Mouse (Mus musculus): ENCODE results near the gene Tectb.

The Tectb gene

DNA sequence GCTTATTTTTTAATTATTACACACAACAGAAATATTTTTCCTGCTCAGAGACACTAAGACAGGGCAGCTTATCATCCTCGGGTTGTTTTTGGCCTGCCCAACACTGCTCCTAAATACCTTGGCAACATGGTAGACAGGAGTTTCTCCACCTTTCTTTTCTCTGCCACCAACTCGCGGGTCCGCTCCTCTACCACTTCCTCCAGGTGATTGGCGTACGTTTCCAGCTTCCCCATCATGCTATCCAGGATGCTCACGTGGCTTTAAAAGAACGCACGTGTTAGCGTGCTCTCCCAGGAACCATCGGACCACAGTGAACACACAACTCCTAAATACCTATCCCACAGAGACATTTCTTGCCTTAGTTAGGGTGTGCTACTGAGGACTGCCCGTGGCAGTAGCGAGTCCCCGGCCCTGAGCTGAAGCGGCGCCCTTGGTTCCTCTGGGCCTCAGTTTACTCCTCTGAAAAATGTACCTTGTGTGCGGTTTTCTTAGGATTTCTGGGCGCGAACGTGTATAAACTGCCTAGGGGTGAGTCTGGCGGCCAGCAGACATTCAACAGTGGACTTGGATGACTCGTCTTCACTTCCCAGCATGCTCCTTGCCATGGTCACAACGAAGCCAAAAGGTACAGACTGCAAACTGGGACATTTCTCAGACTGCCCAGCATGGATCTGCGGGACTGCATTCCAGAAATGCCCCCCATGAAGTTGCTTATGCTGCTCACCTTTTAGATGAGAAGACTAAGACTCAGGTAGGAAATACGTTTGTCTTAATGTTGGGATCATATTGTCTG is 27.4 kb downstream of the Tectb start:
- DNase-seq (ENCODE audit: low read depth, low spot score), result no peak

- DNase-seq (ENCODE audit: low read depth, low spot score), result no peak
These were observed 28.1 kb downstream of the Tectb start for GRCm38 (mm10) chr19:55208654-55209053.

- no peak for DNase-seq (ENCODE audit: low read depth, low spot score)
These were observed 28.6 kb downstream of the Tectb start for GRCm38 (mm10) chr19:55209084-55209483.

DNA sequence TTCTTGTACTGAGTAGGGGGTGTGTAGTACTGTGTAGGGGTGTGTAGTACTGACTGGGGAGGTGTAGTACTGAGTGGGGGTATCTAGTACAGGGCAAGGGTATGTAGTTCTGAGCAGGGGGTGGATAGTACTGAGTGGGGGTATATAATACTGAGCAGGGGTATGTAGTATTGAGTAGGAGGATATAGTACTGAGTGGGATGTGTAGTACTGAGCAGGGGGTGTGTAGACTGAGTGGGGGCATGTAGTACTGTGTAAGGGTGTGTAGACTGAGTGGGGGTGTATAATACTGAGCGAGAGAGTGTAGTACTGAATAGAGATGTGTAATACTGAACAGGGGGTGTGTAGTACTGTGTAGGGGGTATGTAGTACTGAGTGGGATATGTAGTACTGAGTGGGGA is 31.2 kb downstream of the Tectb start:
- DNase-seq (ENCODE audit: low read depth, low spot score), result no peak

GRCm38 (mm10) chr19:55213617-55214340 is 33.2 kb downstream of the Tectb start:
- peak; percentile 44 for DNase-seq (ENCODE audit: low read depth, low spot score)

GRCm38 (mm10) chr19:55216876-55217275 is 36.3 kb downstream of the Tectb start:
- DNase-seq (ENCODE audit: low read depth, low spot score), result no peak

DNA sequence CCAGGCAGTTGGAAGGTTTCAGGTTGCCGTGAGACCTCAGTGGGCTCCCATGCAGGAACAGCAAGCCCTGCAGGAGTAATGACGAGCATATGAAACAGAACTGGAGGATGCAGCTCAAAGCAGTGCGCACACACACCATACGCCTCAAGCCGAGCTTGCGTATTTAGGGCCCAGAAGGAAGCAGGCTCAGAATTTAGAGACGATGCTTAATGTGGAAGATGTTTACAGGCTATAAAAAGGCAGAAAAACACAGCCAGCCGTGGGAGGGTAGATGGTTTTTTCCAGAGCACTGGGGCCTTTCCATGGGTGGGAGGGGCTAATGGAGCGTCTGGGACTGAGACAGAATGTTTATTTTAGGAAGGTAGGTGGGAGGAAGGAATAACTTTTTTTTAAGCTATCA is 36.8 kb downstream of the Tectb start:
- DNase-seq (ENCODE audit: low read depth, low spot score), result peak; percentile 93

DNA sequence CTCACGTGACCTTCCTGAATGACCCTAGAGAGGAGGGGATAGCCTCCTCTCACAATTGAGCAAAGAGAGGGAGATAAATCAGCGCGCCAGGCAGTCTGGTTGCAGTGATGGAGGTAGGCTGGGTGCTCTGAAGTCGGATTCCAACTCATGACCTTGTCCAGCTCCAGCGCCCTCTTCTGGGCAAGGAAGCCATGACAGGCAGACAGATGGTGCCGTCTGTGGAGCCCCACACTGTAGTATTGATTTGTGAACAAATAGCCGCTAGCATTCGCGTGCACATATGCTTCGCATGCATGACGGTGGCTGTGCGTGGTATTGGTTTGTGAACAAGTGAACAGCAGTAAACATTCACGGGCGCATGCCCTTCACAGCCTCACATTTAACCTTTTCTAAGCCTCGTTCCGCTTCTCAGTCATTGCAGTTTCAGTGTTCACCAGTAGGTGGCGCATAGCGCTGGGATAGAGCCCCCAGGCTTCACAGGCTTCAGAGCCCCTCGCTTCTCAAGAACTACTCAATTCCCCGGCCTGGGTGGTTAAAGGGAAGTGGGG is 37.7 kb downstream of the Tectb start:
- DNase-seq (ENCODE audit: low read depth, low spot score), result peak; percentile 86

GRCm38 (mm10) chr19:55218741-55219221 is 38.2 kb downstream of the Tectb start:
- no peak for DNase-seq (ENCODE audit: low read depth, low spot score)

DNA sequence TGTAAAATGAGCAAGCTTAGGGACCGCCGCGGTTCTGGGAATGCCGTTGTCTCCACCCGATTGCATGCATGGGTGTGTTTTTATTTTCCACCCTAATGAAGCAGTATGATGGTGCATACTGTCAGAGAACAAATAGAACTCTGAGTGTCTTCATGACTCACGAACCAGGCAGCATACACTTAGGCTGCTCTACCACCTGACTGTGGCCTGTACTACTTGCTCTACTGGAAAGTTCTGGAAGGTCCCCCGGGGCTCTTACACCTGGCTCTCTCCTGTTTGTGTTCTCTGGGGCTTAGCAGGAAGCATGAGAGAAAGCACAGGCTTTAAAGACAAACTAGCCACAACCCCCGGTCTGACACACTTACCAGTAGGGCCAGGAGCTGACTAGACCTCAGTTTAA is 38.8 kb downstream of the Tectb start:
- DNase-seq (ENCODE audit: low read depth, low spot score), result peak; percentile 49

DNA sequence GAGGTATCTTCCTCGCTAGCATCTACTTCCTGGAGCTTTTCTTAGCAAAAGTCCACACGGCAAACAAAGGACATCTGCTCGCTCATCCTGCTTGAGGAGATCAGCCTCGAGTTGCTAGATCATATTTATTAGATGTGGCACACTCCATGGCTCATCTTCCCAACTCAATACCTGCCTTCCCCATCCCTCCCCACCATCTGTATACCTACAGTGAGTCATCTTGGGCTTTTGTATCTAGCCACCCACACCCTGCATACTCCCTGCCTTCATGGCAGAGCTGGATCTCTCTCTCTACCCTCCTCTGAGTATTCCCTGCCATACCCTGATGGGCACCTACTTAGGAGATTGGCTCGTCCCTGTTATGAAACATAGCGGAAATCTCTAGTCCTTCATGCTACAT is 40.7 kb downstream of the Tectb start:
- DNase-seq (ENCODE audit: low read depth, low spot score), result peak; percentile 84

- DNase-seq (ENCODE audit: low read depth, low spot score), result no peak
These were observed 41.7 kb downstream of the Tectb start for GRCm38 (mm10) chr19:55222268-55222667.

GRCm38 (mm10) chr19:55226621-55227020 is 46.1 kb downstream of the Tectb start:
- no peak for DNase-seq (ENCODE audit: low read depth, low spot score)

DNA sequence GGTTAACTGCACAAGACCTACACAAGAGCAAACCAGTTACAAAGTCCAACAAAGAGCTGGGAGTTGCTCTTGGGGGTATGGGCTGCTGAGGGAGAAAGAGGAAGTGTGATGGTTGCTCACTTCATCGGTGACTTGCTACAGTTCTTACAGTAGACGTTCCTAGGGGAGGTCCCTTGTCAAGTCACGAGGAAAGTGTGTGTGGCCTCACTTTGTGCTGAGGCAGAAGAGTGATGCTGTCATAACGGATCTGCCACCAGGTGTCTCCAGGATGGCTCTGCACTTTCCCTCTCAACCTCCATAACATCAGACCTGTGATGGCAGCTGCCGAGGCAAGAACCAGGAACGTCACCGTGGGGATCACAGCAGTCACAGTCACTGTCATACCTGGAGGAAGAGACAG is 46.6 kb downstream of the Tectb start:
- no peak for DNase-seq (ENCODE audit: low read depth, low spot score)

- DNase-seq (ENCODE audit: low read depth, low spot score), result peak; percentile 71
These were observed 50.5 kb downstream of the Tectb start for GRCm38 (mm10) chr19:55231081-55231480.

DNA sequence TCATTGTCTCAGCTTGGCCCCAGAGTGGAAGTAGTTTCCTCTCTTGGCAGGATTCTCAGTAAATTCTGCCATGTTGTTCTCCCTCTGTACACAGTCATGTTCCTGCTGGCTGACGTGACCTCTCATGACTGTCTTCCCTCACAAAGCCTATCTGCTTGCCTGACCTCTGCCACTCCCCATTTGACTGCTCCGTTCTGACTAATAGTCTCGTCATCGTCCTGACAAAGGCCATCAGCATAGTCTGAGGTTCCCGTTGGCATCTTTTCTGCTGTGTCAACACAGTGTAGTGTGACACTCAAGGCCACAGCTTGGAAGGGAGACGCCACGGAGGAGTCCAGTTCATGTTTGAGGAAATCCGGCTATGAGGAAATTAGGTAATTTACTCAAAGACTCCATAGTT is 51.6 kb downstream of the Tectb start:
- DNase-seq (ENCODE audit: low read depth, low spot score), result no peak

DNA sequence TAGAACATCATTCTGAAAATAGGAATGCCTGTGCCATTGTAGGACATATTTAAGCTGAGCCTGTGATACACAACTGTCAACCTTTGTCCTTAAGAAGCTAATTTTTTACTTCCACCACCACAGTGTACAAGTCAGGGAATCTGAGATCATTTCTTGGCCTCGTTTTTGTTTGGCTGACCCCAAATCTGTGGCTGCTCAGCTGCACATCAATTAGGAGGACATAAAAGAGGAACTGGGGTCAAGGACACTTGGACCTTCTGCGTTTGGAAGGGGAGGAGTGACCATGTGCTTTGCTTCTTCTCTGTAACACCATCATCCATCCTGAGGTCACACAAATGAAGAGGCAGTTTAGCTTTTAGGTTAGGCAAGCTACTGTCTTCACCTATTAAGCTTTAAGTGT is 55.5 kb downstream of the Tectb start:
- no peak for DNase-seq (ENCODE audit: low read depth, low spot score)

GRCm38 (mm10) chr19:55236564-55236963 is 56.0 kb downstream of the Tectb start:
- DNase-seq (ENCODE audit: low read depth, low spot score), result peak; percentile 87

- no peak for DNase-seq (ENCODE audit: low read depth, low spot score)
These were observed 59.4 kb downstream of the Tectb start for GRCm38 (mm10) chr19:55239766-55240426.

GRCm38 (mm10) chr19:55241186-55241645 is 60.7 kb downstream of the Tectb start, which contains the start of gene Gucy2g:
Gene Gucy2g, minus strand, starts transcription at chr19:55241236.
- DNase-seq (ENCODE audit: low read depth, low spot score), result no peak

DNA sequence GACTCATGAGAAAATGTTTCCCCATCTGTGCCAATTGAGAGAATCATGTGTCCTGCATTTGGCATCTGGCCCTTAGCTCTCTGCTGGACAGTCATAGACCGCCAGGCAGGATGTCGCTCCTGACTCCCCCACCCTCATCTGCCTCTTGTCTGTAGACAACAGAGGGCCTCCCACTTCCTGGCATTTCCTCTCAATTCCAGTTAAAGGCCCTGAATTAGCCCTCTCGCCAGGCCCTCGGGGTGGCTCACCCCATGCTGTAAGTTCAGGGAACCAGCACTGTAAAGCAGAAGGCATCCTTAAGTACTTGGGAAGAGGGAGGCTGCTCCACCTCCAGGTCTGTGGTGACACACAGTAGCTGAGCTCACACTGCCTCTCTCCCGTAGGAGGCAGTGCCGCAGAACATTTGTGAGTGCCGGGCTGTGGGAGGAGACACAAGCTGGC is 64.3 kb downstream of the Tectb start:
- peak; percentile 93 for DNase-seq (ENCODE audit: low read depth, low spot score)

Data from brain, adult 2 months (tissue).